Mouse (Mus musculus): Measurements from ENCODE around the gene Fgd3.
A peak's percentile ranks its signal among the peaks of the same experiment; 100 is the strongest.

Fgd3 gene

GRCm38 (mm10) chr13:49248467-49248862, 71.6 kb downstream of the Fgd3 start, which contains the start of gene Susd3:
Gene Susd3 (minus strand): TSS chr13:49248706.
- DNase-seq (ENCODE audit: low read depth, low spot score): no peak

- DNase-seq (ENCODE audit: low read depth, low spot score): peak; percentile 86
Measured at GRCm38 (mm10) chr13:49247740-49248466, 72.2 kb downstream of the Fgd3 start.

DNA sequence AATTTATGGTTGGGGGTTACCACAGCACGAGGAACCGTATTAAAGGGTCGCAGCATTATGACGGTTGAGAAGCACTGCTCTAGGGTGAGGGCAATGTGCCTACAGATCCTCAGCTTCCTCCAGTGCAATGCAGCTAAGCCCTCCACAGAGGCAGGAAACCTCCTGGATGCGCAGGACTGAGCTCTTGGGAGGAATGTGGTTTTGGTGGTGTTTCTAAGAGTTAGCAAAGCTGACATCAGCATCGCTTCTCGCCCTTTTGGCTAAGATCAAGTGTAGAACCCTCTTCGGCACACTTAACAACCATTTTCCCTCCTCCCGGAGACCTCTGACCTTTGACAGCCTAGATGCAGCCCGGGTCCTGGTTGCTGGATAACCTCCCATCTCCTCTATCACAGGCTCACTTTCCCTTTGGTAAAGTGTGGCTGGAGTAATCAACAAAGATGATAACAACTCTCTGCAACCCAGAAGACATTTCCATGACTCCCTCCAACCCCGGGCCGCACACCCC, 72.8 kb downstream of the Fgd3 start:
- peak; percentile 47 for DNase-seq (ENCODE audit: low read depth, low spot score)

DNA sequence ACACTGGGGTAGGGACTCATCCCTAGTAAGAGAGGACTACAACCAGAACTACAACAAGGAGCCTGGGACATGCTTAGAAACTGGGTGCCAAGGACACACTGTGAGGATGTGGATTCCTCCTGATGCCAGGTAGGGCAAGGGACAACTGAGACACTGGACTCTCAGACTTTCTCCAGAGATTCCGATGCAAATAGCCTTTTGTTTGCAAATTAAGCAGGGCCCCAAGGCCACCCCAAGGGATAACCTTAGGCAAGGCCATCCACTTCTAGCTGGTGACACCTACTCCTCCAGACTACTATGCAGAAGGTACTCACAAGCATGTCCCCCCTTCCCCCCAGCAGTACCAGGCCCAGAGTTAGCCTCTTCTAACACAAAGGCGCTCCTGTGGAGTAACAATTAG, 73.5 kb downstream of the Fgd3 start:
- no peak for DNase-seq (ENCODE audit: low read depth, low spot score)

GRCm38 (mm10) chr13:49246011-49246410, 74.1 kb downstream of the Fgd3 start:
- no peak for DNase-seq (ENCODE audit: low read depth, low spot score)

- DNase-seq (ENCODE audit: low read depth, low spot score): no peak
Measured at GRCm38 (mm10) chr13:49245251-49245650, 74.9 kb downstream of the Fgd3 start.

- DNase-seq (ENCODE audit: low read depth, low spot score): no peak
Measured at GRCm38 (mm10) chr13:49243492-49243891, 76.6 kb downstream of the Fgd3 start.

- DNase-seq (ENCODE audit: low read depth, low spot score): peak; percentile 95
Measured at GRCm38 (mm10) chr13:49242321-49243065, 77.6 kb downstream of the Fgd3 start.

DNA sequence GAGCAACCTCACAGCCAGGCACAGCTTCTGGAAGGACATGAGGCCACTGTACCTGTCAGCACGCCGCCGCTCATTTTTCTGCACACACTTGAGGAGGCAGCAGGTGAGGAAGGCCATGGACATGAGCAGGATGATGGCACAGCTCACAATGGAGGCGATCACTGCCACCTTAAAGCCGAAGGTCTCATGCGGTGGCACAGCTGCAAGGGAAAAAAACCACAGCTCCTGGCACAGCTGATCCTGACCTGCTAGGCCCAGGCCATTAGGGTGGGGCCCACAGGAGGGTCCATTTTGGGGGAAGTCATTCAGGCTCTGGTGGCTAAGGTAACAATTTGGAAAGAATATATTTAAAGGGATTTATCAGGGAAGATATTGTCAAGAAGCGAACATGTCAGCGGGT, 81.4 kb downstream of the Fgd3 start:
- DNase-seq (ENCODE audit: low read depth, low spot score): no peak

DNA sequence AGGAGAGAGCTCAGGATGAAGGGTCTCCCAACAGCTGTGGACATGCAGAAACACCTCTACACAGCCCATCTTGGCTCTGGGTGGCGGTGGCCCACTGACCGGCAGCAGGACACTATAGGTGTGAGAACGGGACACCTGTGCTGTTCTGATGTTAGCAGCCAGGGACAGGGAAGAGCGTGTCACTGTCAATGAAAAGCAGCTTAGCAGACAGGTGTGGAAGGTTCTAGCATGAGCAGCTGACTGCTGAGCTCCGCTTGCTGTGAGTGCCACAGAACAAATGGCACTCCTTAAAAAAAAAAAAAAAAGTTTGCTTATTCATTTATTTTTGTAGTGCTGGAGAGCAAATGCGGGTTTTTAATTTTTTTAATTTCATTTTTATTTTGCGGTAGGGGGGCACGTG, 82.5 kb downstream of the Fgd3 start:
- no peak for DNase-seq (ENCODE audit: low read depth, low spot score)

DNA sequence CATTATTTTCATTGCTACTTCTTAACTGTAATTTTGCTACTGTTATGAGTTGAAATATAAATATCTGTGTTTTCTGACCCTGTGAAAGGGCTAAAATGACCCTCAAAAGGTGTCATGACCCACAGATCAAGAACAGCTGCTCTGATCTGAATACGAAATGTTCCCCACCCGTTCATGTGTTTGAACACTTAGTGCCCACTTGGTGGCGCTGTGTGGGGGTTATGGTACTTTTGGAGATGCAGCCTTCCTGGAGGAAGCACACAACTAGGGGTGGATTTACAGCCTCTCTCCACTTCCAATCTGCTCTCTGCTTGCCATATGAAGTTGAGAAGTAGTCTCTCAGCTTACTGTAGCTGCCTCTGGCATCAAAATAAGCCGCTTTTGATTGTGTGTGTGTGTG, 85.4 kb downstream of the Fgd3 start:
- no peak for DNase-seq (ENCODE audit: low read depth, low spot score)

GRCm38 (mm10) chr13:49233792-49234572, 86.1 kb downstream of the Fgd3 start:
- no peak for DNase-seq (ENCODE audit: low read depth, low spot score)

GRCm38 (mm10) chr13:49225633-49226032, 94.5 kb downstream of the Fgd3 start:
- DNase-seq (ENCODE audit: low read depth, low spot score): no peak

DNA sequence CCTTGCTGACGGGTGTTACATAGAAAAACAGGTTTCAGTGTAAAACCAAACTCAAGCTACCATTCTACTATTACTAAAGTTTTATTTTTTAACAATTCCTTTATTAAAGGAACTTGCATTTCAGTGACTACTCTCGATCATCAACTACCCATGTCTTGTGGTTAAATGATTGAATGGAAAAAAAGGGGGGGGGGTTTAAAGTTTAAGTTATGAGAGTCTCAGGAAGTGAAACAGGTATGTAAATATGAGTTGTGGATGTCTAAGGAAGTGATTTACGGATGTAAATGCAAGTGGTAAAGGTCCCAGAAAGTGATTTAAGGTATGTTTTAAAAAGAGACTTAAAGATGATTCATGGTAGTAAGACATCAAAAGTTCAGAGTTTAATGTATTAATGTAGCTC, 95.0 kb downstream of the Fgd3 start:
- DNase-seq (ENCODE audit: low read depth, low spot score): peak; percentile 39

DNA sequence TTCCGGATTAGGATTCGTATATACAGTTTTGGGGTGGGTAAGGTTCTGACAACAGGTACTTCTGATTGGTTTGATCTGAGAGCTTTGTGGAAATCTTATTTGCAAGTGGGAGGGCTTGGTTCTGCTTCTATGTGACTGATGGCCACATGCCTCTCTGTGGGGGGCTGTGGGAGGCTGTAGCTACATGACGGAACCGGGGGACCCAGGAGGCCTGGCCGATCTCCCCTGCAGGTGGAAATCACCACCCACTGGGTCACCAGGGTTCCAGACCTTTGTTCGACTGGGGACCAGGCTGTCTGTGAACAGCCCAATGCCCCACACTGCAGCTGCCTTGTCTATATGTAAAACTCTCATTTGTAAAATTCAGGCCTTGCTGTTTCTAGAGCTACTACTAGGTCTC, 95.4 kb downstream of the Fgd3 start:
- DNase-seq (ENCODE audit: low read depth, low spot score): no peak

- DNase-seq (ENCODE audit: low read depth, low spot score): no peak
Measured at GRCm38 (mm10) chr13:49224314-49224713, 95.8 kb downstream of the Fgd3 start.

DNA sequence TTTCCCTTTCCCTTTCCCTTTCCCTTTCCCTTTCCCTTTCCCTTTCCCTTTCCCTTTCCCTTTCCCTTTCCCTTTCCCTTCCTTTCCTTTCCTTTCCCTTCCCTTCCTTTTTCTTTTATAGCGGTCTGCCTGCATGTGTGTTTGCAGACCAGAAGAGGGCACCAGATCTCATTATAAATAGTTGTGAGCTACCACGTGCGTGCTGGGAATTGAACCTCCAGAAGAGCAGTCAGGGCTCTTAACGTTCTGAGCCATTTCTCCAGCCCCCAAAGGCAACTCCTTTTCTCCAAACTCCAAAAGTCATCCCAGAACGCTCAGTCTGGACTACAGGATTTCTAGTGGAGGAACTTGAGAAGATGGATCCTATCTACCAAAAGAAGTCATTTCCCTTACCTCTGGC, 99.2 kb downstream of the Fgd3 start:
- DNase-seq (ENCODE audit: low read depth, low spot score): no peak

GRCm38 (mm10) chr13:49219367-49219766, 100.7 kb downstream of the Fgd3 start:
- DNase-seq (ENCODE audit: low read depth, low spot score): no peak

DNA sequence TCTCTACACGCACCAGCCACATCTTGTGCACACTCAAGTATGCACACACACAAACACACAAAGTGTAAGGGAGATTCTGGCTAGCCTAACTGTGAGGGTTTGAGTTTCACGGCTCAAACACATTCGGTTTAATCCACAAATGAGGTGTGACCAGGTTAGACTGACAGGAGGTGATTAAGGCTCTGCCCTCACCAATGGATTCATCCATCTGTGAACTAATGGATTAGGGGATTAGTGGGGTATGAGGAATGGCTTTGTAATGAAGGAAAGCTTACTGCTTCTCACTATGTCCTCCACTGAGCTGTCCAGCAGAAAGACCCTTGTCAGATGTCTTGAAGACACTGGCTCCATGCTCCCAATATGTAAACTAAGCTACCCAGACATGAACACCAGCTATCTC, 101.5 kb downstream of the Fgd3 start:
- no peak for DNase-seq (ENCODE audit: low read depth, low spot score)

DNA sequence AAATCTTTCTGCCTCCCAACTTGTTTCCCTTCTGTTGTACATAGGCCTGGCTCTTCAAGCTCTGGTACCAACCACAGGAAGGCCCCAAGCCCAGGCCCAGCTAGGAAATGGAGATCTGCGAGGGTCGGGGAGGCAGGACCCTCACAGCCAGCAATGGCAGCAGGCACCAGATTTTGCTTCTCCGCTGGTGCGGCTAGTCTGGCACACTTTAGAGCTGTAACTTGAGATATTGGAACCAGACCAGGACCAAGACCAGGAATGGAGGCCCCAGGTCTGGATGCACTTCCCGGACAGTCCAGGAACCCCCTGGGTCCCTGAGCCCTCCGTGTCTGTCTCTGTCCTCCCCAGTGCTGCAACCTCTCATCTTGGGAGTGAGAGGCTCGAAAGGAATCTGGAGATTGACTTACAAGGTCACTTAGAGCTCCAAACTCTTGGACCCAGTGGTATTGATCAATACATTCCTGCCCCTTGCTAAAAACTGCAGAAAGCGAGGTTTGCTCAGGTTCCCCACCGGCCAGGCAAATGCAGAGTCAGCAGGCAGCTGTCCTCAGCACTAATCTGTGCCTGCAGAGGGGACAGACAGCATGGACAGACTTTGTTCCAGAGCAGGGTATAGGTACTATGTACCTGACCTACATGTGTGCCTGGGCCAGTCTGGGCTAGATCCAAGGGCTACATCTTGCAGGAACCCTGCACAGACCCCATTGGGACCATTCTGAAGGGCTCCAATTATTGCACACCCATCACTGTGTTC, 103.1 kb downstream of the Fgd3 start:
- no peak for DNase-seq (ENCODE audit: low read depth, low spot score)

DNA sequence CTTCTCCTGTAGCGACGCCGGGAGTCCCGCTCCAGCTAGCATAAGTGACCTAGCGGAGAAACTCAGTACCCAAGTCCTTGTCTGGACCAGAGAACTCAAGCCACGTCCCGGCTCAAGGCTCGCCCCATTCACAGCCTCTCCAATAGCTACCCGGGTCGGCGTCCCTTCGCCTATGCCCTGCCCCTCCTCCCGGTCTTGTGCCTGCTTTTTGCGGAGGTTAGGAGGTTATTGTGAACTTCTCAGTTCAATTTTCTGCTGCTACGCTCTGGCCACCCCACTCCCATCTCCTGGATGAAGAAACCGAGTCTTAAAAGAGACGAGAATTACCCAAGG, 103.9 kb downstream of the Fgd3 start:
- no peak for DNase-seq (ENCODE audit: low read depth, low spot score)
